Comparison of ENCODE assay signal across 9 mouse cellular contexts in the genomic region with DNA sequence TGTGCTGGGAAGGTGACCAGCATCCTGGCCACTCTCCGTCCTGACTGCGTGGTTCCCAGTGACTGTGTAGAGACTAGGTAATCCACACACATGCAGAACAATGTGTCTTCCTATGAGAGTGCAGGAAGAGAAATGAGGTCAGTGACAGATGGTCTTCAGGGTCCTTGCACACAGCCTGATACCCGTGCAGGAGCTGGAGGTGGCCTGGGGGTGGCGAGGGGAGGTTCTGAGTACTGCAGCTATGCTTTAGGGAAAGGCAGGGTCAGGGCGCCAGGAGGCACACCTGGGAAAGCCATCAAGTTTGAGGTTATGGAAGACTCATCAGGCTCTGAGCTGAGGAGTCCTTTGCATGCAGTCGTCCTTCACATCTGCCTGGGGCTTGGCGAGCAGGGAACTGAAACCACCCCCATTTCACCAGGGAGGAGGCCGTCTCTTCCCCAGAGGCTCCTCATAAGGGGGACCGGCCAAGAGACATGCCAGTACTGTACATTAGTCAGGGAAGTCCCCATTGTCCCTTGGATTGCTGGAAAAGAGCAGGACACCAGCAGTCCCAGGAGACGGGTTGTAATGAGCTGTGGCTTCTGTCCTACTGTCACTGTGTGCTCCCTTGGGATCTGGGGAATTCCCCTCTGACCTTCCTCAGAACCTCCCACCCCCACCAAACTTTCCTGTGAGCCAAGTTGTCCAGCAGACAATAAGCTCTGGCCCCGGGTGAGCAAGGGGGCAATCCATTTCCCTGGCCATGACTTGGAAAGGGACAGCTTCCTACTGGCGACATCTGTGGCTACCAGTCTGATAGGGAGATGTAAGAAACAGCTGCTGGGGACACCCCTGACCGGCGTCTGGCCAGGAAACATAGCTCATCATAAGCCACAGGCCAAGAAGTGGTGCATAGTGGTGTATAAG. TPM values are rescaled to one million over a fixed set of nuclear protein-coding genes. Genes with fewer than 3 reads are reported as not detected.
DNase-seq lines count a peak whose midpoint lies in the region; TF ChIP-seq lines count a peak whose summit lies in the region.
"Had no signal": no experiment of that assay in that cellular context is flagged by ENCODE, and none has a peak within 500 bp of the region (broad histone marks: within the 10 kb centered on the region; RNA-seq: fewer than 3 reads in every experiment).

No protein-coding gene starts in this region.

- TF ChIP-seq CTCF in CH12.LX (conservative IDR thresholded peaks at IDR 0.05 in 1 of 2, IDR thresholded peaks at IDR 0.05 in 1 of 2; ENCODE audit: low read depth in 2 of 2, low read length in 2 of 2) = peak in 1 of 2 experiments; percentile 24; a peak in 1 of 4 replicates
- no peak for TF ChIP-seq CTCF in thymus, adult 2 months (IDR thresholded peaks at IDR 0.05; ENCODE audit: borderline replicate concordance, control insufficient read depth, extremely low read depth, insufficient read depth, low read length, poor library complexity)

- dilution Hi-C loops in CH12.LX (cut with MboI; ENCODE audit: extremely low pct_ligation_motif_present, extremely low pct_unique_long_range_greater_than_20kb, low sequenced_read_pairs) = no loop called here

- peaks cover 6 to 32% of the 10 kb centered on the region in 2 experiments for H3K36me3 ChIP-seq in CH12.LX (replicated peaks in 1 of 2; ENCODE audit: control insufficient read depth in 1 of 2, insufficient read depth in 1 of 2, low read length in 1 of 2)
- no peaks in the 10 kb centered on the region for H3K36me3 ChIP-seq in splenic B cell, adult 2 months (ENCODE audit: control insufficient read depth, insufficient read depth, low read length, poor library complexity, severe bottlenecking)
- no peaks in the 10 kb centered on the region for H3K36me3 ChIP-seq in thymus, adult 2 months (ENCODE audit: control insufficient read depth, insufficient read depth, low read length)

- peaks cover 50 to 72% of the 10 kb centered on the region in 2 experiments for H3K4me1 ChIP-seq in CH12.LX (ENCODE audit: control insufficient read depth in 1 of 2, insufficient read depth in 2 of 2)
- H3K4me1 ChIP-seq in thymus, adult 2 months (replicated peaks; ENCODE audit: control insufficient read depth, insufficient read depth, low read length) = peaks cover 14% of the 10 kb centered on the region

- no peaks in the 10 kb centered on the region for H3K27me3 ChIP-seq in CH12.LX (replicated peaks)
- H3K27me3 ChIP-seq in splenic B cell, adult 2 months (ENCODE audit: control insufficient read depth, insufficient read depth, low read length, poor library complexity, severe bottlenecking) = no peaks in the 10 kb centered on the region
- no peaks in the 10 kb centered on the region for H3K27me3 ChIP-seq in thymus, adult 2 months (ENCODE audit: control insufficient read depth, insufficient read depth, low read length)

- TF ChIP-seq EP300 in CH12.LX (IDR thresholded peaks at IDR 0.05; ENCODE audit: low read length) = peak; percentile 92

- peak overlapping the region in 1 of 3 experiments; percentile 42 for H3K4me3 ChIP-seq in CH12.LX (replicated peaks in 1 of 3; ENCODE audit: low read depth in 2 of 3, low read length in 2 of 3, poor library complexity in 1 of 3)
- H3K4me3 ChIP-seq in thymus, adult 2 months (ENCODE audit: control insufficient read depth, insufficient read depth, low read length) = no peak overlapping the region

- 75% methylated on average over 14 of the region's 14 CpGs for WGBS in thymus, adult 2 months

- no peak; the same call in 1 of the 2 replicates for TF ChIP-seq RAD21 in CH12.LX (IDR thresholded peaks at IDR 0.05; ENCODE audit: low read depth, low read length)

- in situ Hi-C loops in CH12.LX (cut with MboI; ENCODE audit: low pct_ligation_motif_present, low pct_unique_long_range_greater_than_20kb, low sequenced_read_pairs) = loop anchor here (5.0 kb wide), 2 partner anchors 36 to 141 kb away; a partner anchor contains a TSS

- no peak overlapping the region for H3K9ac ChIP-seq in CH12.LX (ENCODE audit: insufficient read depth, low read depth)

- peak; percentile 59 for DNase-seq in adrenal gland, postnatal 10 days
- DNase-seq in adrenal gland, postnatal 4 days (ENCODE audit: low spot score in 2 of 2) = no peak
- peak; percentile 85 for DNase-seq in CH12.LX (ENCODE audit: extremely low read depth)
- DNase-seq in heart, adult 8-10 months (ENCODE audit: low spot score) = peak; percentile 83
- DNase-seq in kidney, postnatal 25 days = peak; percentile 70 to 83
- DNase-seq in splenic B cell, adult 2 months (ENCODE audit: low read depth, low spot score) = peak; percentile 62
- no peak for DNase-seq in cerebellum, adult 8-10 months
- no peak for DNase-seq in thymus, adult 2 months

- peaks cover 27% of the 10 kb centered on the region for H3K79me2 ChIP-seq in CH12.LX (replicated peaks; ENCODE audit: control insufficient read depth, extremely low read depth, insufficient read depth, poor library complexity, severe bottlenecking)

- TF ChIP-seq POLR2A in CH12.LX (IDR thresholded peaks at IDR 0.05; ENCODE audit: low read depth, low read length) = no peak
- no peak for TF ChIP-seq POLR2A in thymus, adult 2 months (IDR thresholded peaks at IDR 0.05; ENCODE audit: control insufficient read depth, extremely low read depth, insufficient read depth, low read length, poor library complexity)

- no peaks in the 10 kb centered on the region for H3K9me3 ChIP-seq in CH12.LX (replicated peaks; ENCODE audit: low read length)

- H3K4me2 ChIP-seq in CH12.LX (ENCODE audit: insufficient read depth, low read depth, poor library complexity, severe bottlenecking) = peak overlapping the region; percentile 45

- peak overlapping the region; percentile 77 for H3K27ac ChIP-seq in CH12.LX (ENCODE audit: insufficient read depth, low read depth)
- no peak overlapping the region for H3K27ac ChIP-seq in thymus, adult 2 months (ENCODE audit: control insufficient read depth, insufficient read depth, low read length)

TF ChIP-seq in CH12.LX, 34 proteins besides CTCF, POLR2A, EP300 and RAD21 (continues in another document):
- TF ChIP-seq BHLHE40 (IDR thresholded peaks at IDR 0.05; ENCODE audit: low read depth, low read length) = peak; percentile 57; the same call in 1 of the 2 replicates
- TF ChIP-seq NRF1 (IDR thresholded peaks at IDR 0.05; ENCODE audit: low read depth, low read length) = 0 out of 2 replicates have a peak, but pooled peaks have one; percentile 18
- peak; percentile 78; the same call in 1 of the 2 replicates for TF ChIP-seq TCF12 (IDR thresholded peaks at IDR 0.05; ENCODE audit: low read depth, low read length)
- TF ChIP-seq CHD1 (IDR thresholded peaks at IDR 0.05; ENCODE audit: low read depth, low read length) = no peak
- no peak for TF ChIP-seq ZKSCAN1 (IDR thresholded peaks at IDR 0.05; ENCODE audit: borderline replicate concordance, low read depth, low read length)
- 0 out of 2 replicates have a peak, but pooled peaks have one; percentile 75 for TF ChIP-seq RCOR1 (conservative IDR thresholded peaks at IDR 0.05; ENCODE audit: low read depth, low read length)
- peak; percentile 51; the same call in 1 of the 2 replicates for TF ChIP-seq CHD2 (IDR thresholded peaks at IDR 0.05; ENCODE audit: low read length)
- peak; percentile 30; the same call in 1 of the 2 replicates for TF ChIP-seq MEF2A (IDR thresholded peaks at IDR 0.05; ENCODE audit: borderline replicate concordance, low read depth, low read length)
- 0 out of 2 replicates have a peak, but pooled peaks have one; percentile 40 for TF ChIP-seq TBP (conservative IDR thresholded peaks at IDR 0.05; ENCODE audit: low read depth, low read length)
- TF ChIP-seq GABPA (IDR thresholded peaks at IDR 0.05; ENCODE audit: insufficient replicate concordance, low read depth, low read length) = no peak
- TF ChIP-seq MAZ (IDR thresholded peaks at IDR 0.05; ENCODE audit: low read depth, low read length) = peak; percentile 95
- TF ChIP-seq JUND (conservative IDR thresholded peaks at IDR 0.05; ENCODE audit: low read depth, low read length) = no peak
- TF ChIP-seq ETS1 (conservative IDR thresholded peaks at IDR 0.05; ENCODE audit: low read depth, low read length) = peak; percentile 75
- no peak for TF ChIP-seq USF2 (conservative IDR thresholded peaks at IDR 0.05; ENCODE audit: low read depth, low read length)
- TF ChIP-seq ZC3H11A (IDR thresholded peaks at IDR 0.05; ENCODE audit: low read depth, low read length) = no peak
- no peak for TF ChIP-seq JUN (IDR thresholded peaks at IDR 0.05; ENCODE audit: insufficient read depth, low read depth, low read length)

RNA-seq across cellular contexts. Expression of a gene that starts 4.5 kb away (rescaled TPM):
- 10 to 100 TPM; 45.5 to 49.6 TPM for total RNA-seq in adrenal gland, postnatal 10 days (2021)
- 10 to 100 TPM; 56.0 to 59.0 TPM for total RNA-seq in adrenal gland, postnatal 4 days (2021)
- total RNA-seq in CH12.LX (2012; rRNA removed) (7.7 and 10.0 TPM in 2 replicates), CH12.LX (2014; rRNA removed) (2.7 and 3.7 TPM in 2 replicates)
- polyA plus RNA-seq in CH12.LX (2012; ENCODE audit: insufficient read length, low read depth) = 18.0 and 24.6 TPM in 2 replicates
- total RNA-seq in heart, adult 8-10 months (2022) = 10 to 100 TPM; 19.4 to 23.4 (median 21.5) TPM
- 118 and 139 TPM in 2 replicates for polyA plus RNA-seq in thymus, adult 2 months (2012; rRNA removed)

RNA-seq across cellular contexts. Expression of a gene that starts 4.5 kb away (rescaled TPM):
- total RNA-seq in adrenal gland, postnatal 10 days (2021) = 10 to 100 TPM; 19.4 to 20.4 TPM
- 10 to 100 TPM; 32.0 to 36.6 TPM for total RNA-seq in adrenal gland, postnatal 4 days (2021)
- total RNA-seq in CH12.LX (2012; rRNA removed) = 8.3 and 10.7 TPM in 2 replicates
- total RNA-seq in CH12.LX (2014; rRNA removed) = 6.7 and 7.5 TPM in 2 replicates
- polyA plus RNA-seq in CH12.LX (2012; ENCODE audit: insufficient read length, low read depth) = 10.5 and 11.2 TPM in 2 replicates
- 10 to 100 TPM in 1 of 4 experiments, 1 to 10 TPM in 3; 8.1 to 11.8 (median 8.5) TPM for total RNA-seq in heart, adult 8-10 months (2022)
- 32.8 and 37.7 TPM in 2 replicates for polyA plus RNA-seq in thymus, adult 2 months (2012; rRNA removed)

RNA-seq across cellular contexts. Expression of a gene that starts 37.7 kb away (rescaled TPM):
- total RNA-seq in adrenal gland, postnatal 10 days (2021) = not detected
- total RNA-seq in adrenal gland, postnatal 4 days (2021) = not detected
- total RNA-seq in CH12.LX (2012; rRNA removed) (not detected in 2 replicates), CH12.LX (2014; rRNA removed) (not detected in 2 replicates)
- not detected in 2 replicates for polyA plus RNA-seq in CH12.LX (2012; ENCODE audit: insufficient read length, low read depth)
- not detected for total RNA-seq in heart, adult 8-10 months (2022)
- 0.69 and 0.92 TPM in 2 replicates for polyA plus RNA-seq in thymus, adult 2 months (2012; rRNA removed)
- polyA plus RNA-seq: embryonic facial prominence, embryonic 11.5 days had no signal

RNA-seq across cellular contexts. Expression of a gene that starts 46.4 kb away (rescaled TPM):
- total RNA-seq in adrenal gland, postnatal 10 days (2021) = not detected
- not detected for total RNA-seq in adrenal gland, postnatal 4 days (2021)
- total RNA-seq in CH12.LX (2012; rRNA removed) (not detected in 2 replicates), CH12.LX (2014; rRNA removed) (not detected in 2 replicates)
- polyA plus RNA-seq in CH12.LX (2012; ENCODE audit: insufficient read length, low read depth) = not detected in 2 replicates
- total RNA-seq in heart, adult 8-10 months (2022) = not detected
- polyA plus RNA-seq in thymus, adult 2 months (2012; rRNA removed) = 1.4 TPM in 2 replicates
- polyA plus RNA-seq: embryonic facial prominence, embryonic 11.5 days had no signal

RNA-seq across cellular contexts. Expression of a gene that starts 52.8 kb away (rescaled TPM):
- total RNA-seq in adrenal gland, postnatal 10 days (2021) = not detected
- 100 to 1,000 TPM in 1 of 2 experiments, not detected in 1; 117 TPM for total RNA-seq in adrenal gland, postnatal 4 days (2021)
- total RNA-seq in CH12.LX (2012; rRNA removed) = not detected in 2 replicates
- total RNA-seq in CH12.LX (2014; rRNA removed) = not detected in 2 replicates
- not detected in 2 replicates for polyA plus RNA-seq in CH12.LX (2012; ENCODE audit: insufficient read length, low read depth)
- not detected for total RNA-seq in heart, adult 8-10 months (2022)
- polyA plus RNA-seq in thymus, adult 2 months (2012; rRNA removed) = 2.1 and 2.4 TPM in 2 replicates
- polyA plus RNA-seq: embryonic facial prominence, embryonic 11.5 days had no signal

Comparison
In these comparisons a context has a peak if more than half of its experiments do, and no peak if none do; other contexts are left out.
1. DNase-seq: peak in adrenal gland, postnatal 10 days (single experiment), CH12.LX (single experiment), heart, adult 8-10 months (single experiment), kidney, postnatal 25 days (2 of 2) and splenic B cell, adult 2 months (single experiment); none in adrenal gland, postnatal 4 days (0 of 2), cerebellum, adult 8-10 months (single experiment) and thymus, adult 2 months (single experiment).